Mouse (Mus musculus): ENCODE data around the gene Ano1. TPM values are rescaled to one million over a fixed set of nuclear protein-coding genes. Genes with fewer than 3 reads are reported as not detected.

Gene Ano1
- total RNA-seq (2023), result not detected

GRCm38 (mm10) chr7:144751833-144752232 lies at the start of gene Ano1:
Ano1 (minus strand) TSS chr7:144751974.

GRCm38 (mm10) chr7:144582284-144582980 lies 169.3 kb downstream of the Ano1 start, which contains the start of gene Fadd:
Fadd (minus strand) TSS chr7:144582463.

GRCm38 (mm10) chr7:144553237-144554122 lies 198.3 kb downstream of the Ano1 start, which contains the start of gene Ppfia1:
Ppfia1 (minus strand) TSS chr7:144553729.

Other genes starting within 250 kb of the Ano1 start
- 10 to 100 TPM; 89.8 to 94.3 TPM for gene Ppfia1, start 198.2 kb downstream of the Ano1 start, total RNA-seq (2023)
- gene Fadd, start 169.5 kb downstream of the Ano1 start, total RNA-seq (2023), result 1 to 10 TPM; 6.9 to 7.6 TPM
- gene Fgf3, start 86.1 kb upstream of the Ano1 start, total RNA-seq (2023), result not detected
- gene Fgf4, start 95.4 kb upstream of the Ano1 start, total RNA-seq (2023), result not detected
- not detected for gene Fgf15, start 144.6 kb upstream of the Ano1 start, total RNA-seq (2023)
- 10 to 100 TPM; 47.6 to 49.3 TPM for gene LTO1, start 163.1 kb upstream of the Ano1 start, total RNA-seq (2023)
- gene Ccnd1, start 188.0 kb upstream of the Ano1 start, total RNA-seq (2023), result 1 to 10 TPM; 1.1 to 2.2 TPM

Data from T-cell, adult 66 days (primary cell).